Mouse (Mus musculus) lung, adult 2 months (tissue): ENCODE data around the gene Aldh16a1.

Experiments
- CTCF ChIP-seq: fragments of 200-500 bp; IDR thresholded peaks from 2 replicates; pipeline ENCODE4 v1.5.1; 2011; ENCODE audit warnings: mild to moderate bottlenecking, low read length, control low read depth; ENCODE audit not compliant: insufficient read depth
- POLR2A ChIP-seq: fragments of 200-500 bp; IDR thresholded peaks from 2 replicates; pipeline ENCODE4 v1.6.1; 2011; ENCODE audit warnings: low read depth, mild to moderate bottlenecking, control low read depth, low read length, borderline replicate concordance; ENCODE audit errors: extremely low read depth

DNA sequence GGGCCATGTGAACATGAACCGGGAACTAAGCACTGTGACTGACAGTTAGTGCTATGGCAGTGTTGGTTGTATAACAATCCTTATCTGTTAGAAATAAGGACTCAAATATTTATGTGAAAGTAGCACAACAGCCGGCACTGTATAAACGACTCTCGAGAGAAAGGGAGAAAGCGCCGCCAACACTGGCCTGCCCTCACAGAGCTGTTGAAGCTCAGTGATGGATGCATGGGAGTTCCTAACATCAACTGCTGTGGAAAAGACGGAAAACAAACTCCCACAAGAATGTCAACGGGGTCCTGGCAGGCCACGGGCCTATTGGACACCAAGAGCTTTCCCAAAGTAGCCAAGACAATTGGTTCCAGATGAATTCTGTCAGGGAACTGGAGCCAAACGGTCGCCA, 3.1 kb downstream of the Aldh16a1 start:
- TF ChIP-seq CTCF: no peak
- TF ChIP-seq POLR2A: peak; percentile 17; the same call in 1 of the 2 replicates
